Mouse (Mus musculus) mammary gland, adult 2 months (tissue): ENCODE results near the gene Mapk7. TPM values are rescaled to one million over a fixed set of nuclear protein-coding genes. Genes with fewer than 3 reads are reported as not detected.

Source experiments
- polyA plus RNA-seq: library from polyadenylated mRNA; depleted of rRNA; stranded (reverse); fragments of >200 nt; gene quantifications from 2 replicates; pipeline ENCODE4 v1.2.3, GENCODE M21; 2012; ENCODE audit warnings: low replicate concordance; rRNA removed

The Mapk7 gene
- polyA plus RNA-seq, result 31.9 and 40.8 TPM in 2 replicates

DNA sequence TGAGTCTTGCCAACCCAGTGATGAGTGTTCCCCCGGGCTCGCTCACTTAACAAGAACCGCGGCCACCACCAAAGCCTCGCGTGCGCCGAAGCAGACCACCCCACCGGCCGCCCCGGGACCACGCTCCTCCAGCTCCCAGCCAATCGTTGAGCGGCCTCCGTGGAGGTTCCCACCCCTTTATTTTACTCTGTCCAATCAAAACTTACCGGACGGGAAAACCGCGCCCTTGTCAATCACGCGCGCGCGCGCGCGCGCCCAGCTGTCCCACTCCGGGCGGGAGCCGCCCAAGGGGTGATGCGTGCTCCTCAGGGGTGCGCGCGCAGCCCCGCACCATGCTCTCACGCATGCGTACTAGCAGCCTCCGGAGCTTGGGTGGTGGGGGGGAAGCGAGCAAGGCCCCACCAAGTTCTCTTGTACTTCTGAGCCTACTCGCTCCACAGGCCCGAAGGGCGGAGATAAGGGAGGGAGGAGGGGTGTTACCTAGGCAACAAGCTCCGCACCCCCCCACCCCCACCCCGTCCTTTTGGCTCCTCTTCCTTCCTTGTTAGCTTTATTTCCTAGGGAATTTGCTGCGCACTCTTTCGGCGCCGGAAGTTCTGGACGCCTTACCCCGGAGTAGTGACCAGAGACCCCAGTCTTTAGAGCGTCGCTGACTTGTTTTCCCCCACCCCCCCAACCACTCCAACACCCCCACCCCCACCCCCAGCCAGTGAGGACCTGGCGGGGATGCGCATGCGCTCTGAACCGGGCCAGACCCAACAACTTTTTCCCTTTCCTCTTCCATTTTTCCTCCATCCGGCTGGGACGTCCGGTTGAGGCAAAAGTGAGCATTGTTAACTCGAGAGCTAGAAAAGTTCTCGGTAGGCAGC, at the start of gene Mapk7:
Gene Mapk7, minus strand, starts transcription at position 278 of the 869 bp plus-strand sequence.

DNA sequence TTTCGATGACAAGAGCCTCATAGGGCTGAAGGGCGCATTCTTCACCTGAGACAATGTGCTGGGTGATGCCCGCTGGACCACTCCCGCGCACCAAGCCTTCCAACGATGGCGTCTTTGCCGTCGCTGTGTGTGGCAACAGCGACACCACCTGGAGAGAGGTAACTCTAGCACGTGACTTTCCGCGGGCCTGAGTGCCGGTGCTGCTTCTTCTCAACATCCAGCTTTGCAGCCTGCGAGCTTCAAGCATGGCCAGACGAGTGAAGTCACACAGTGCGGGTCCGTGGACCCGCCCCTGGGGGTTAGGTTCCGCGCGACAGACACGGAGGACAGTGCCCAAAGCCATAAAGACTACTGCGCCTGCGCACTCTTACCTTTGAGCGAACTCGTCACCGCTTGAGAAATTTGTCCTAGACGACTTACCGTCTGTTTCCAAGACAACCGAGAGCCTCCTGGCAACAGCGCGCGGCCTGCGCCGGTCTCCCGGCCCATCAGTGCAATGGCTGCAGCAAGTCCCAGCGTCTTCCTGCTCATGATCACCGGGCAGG, 10.6 kb upstream of the Mapk7 start, which contains the start of gene B9d1:
Gene B9d1, plus strand, starts transcription at position 432 of the 545 bp plus-strand sequence.

DNA sequence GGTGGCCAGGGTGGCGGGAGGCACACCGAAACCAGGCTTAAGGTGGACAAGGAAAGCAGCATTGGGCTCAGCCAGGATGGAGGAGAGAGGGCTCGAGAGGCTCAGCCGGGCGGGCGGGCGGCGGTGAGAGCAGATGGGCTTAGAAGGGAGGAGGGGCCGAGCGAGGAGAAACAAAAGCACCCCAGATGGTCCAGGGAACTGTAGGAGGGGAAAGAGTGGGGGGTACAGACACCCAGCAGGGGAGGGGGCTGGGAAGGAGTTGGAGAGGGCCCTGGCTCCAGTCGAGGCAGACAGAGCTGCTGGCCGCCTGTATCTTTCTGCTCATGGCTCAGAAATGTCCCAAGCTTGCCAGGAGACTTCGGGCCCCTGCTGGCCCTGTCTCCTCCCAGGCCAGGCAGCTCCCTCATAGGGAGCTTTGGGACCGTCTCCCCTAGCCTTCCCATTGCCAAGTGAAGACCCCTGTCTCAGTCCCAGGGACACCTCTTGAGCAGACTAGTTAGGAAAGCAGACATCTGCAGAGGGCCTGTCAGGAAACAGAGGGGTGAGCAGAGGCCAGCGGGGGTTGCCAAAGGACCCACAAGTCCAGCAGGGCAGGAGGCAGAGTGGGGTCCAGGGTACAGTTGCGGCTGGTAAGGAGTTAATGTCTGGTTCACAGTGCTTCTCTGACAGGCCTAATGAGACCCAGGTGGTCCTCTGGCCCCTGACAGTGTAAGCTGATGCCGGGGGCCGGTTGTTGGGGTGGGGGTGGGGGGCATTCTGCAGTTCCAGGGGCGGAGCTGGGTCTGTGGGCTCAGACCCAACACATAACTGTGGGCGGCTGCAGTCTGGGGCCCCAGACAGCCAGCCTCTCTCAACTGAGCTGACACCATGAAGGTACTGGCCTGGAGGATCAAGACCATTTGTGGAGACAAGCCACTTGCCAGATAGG, 9.3 kb downstream of the Mapk7 start, which contains the start of gene Mfap4:
Gene Mfap4, plus strand, starts transcription at position 819 of the 928 bp plus-strand sequence.

Other genes with a start within 250 kb of the Mapk7 start
- gene Aldh3a2, start 226.9 kb downstream of the Mapk7 start, polyA plus RNA-seq, result 75.4 and 81.7 TPM in 2 replicates
- gene Slc47a2, start 151.5 kb downstream of the Mapk7 start, polyA plus RNA-seq, result not detected in 2 replicates
- gene Slc47a1, start 116.1 kb downstream of the Mapk7 start, polyA plus RNA-seq, result 0.53 and 2.8 TPM in 2 replicates
- gene Rnf112, start 40.3 kb downstream of the Mapk7 start, polyA plus RNA-seq, result 0.09 TPM in 1 of 2 replicates, not detected in the other
- gene Mfap4, start 9.0 kb downstream of the Mapk7 start, polyA plus RNA-seq, result 38.3 and 112 TPM in 2 replicates
- 16.0 and 20.2 TPM in 2 replicates for gene B9d1, start 10.7 kb upstream of the Mapk7 start, polyA plus RNA-seq
- 26.0 and 35.3 TPM in 2 replicates for gene Epn2, start 85.3 kb upstream of the Mapk7 start, polyA plus RNA-seq
- 35.2 and 60.2 TPM in 2 replicates for gene Grap, start 158.9 kb upstream of the Mapk7 start, polyA plus RNA-seq
- gene Fam83g, start 189.7 kb upstream of the Mapk7 start, polyA plus RNA-seq, result 2.2 and 2.6 TPM in 2 replicates
- 0.07 TPM in 1 of 2 replicates, not detected in the other for gene Slc5a10, start 226.4 kb upstream of the Mapk7 start, polyA plus RNA-seq